Mouse (Mus musculus) intestine, postnatal 0 days (tissue): ENCODE measurements around the gene 4930558C23Rik. TPM values are rescaled to one million over a fixed set of nuclear protein-coding genes. Genes with fewer than 3 reads are reported as not detected.
"Not testable (repeated sequence)": the region's sequence is repeated elsewhere in the genome, so short reads cannot be mapped to it uniquely, and the experiment has no call there.

Source experiments
- ATAC-seq: fragments of 200-750 bp; cut with Nextera tagmentation; 2 replicates; pipeline ENCODE4 v1.8.0; 2017; ENCODE audit warnings: mild to moderate bottlenecking, moderate TSS enrichment, moderate library complexity
- H3K27ac ChIP-seq: fragments of 300-500 bp; sonication (generic); 2 replicates; pipeline ENCODE4 v1.5.1; 2014; ENCODE audit warnings: mild to moderate bottlenecking, low read depth, low read length, moderate library complexity
- H3K27me3 ChIP-seq: fragments of 300-500 bp; sonication (generic); replicated peaks from 2 replicates; pipeline ENCODE4 v1.6.1; 2014; ENCODE audit warnings: low read length, mixed read lengths; ENCODE audit not compliant: control insufficient read depth, insufficient read depth
- H3K36me3 ChIP-seq: fragments of 300-500 bp; sonication (generic); 2 replicates; pipeline ENCODE4 v1.6.1; 2014; ENCODE audit warnings: mild to moderate bottlenecking, moderate library complexity; ENCODE audit not compliant: control insufficient read depth, insufficient read depth
- H3K4me1 ChIP-seq: fragments of 300-500 bp; sonication (generic); replicated peaks from 2 replicates; pipeline ENCODE4 v1.6.1; 2014; ENCODE audit warnings: antibody characterized with exemption, low read length, mixed read lengths; ENCODE audit not compliant: control insufficient read depth, insufficient read depth
- H3K4me2 ChIP-seq: fragments of 300-500 bp; sonication (generic); replicated peaks from 2 replicates; pipeline ENCODE4 v1.6.1; 2014; ENCODE audit warnings: low read depth, mild to moderate bottlenecking, moderate library complexity
- H3K4me3 ChIP-seq: fragments of 300-500 bp; sonication (generic); 2 replicates; pipeline ENCODE4 v1.5.1; 2014; ENCODE audit warnings: low read depth, low read length
- H3K9ac ChIP-seq: fragments of 300-500 bp; sonication (generic); 2 replicates; pipeline ENCODE4 v1.6.1; 2014; ENCODE audit warnings: mild to moderate bottlenecking, low read depth, low read length
- H3K9me3 ChIP-seq: fragments of 300-500 bp; sonication (generic); 2 replicates; pipeline ENCODE4 v1.6.1; 2016; ENCODE audit warnings: mixed run types; ENCODE audit not compliant: control insufficient read depth
- CTCF ChIP-seq: sonication (generic); IDR thresholded peaks from 2 replicates; pipeline ENCODE4 v1.5.1; 2016; ENCODE audit warnings: low read depth, mild to moderate bottlenecking, control low read depth, antibody characterized with exemption, moderate library complexity
- WGBS: fragments of 180-500 bp; shearing (Covaris S2); extraction: QIAGEN DNeasy Blood & Tissue Kit; methylation state at CpG from one replicate; pipeline ENCODE4 v1.1.7; 2014; 5-methylcytosine and 5-hydroxymethylcytosine counted together
- polyA plus RNA-seq: library from polyadenylated mRNA; unstranded; fragments of >200 nt; fragmentation: Nextera tagmentation; extraction: Ambion mirVana; gene quantifications from 2 replicates; pipeline ENCODE4 v1.2.1, GENCODE M21; 2015

4930558C23Rik gene
- polyA plus RNA-seq, 1 experiment from 2014 or later, result not detected

DNA sequence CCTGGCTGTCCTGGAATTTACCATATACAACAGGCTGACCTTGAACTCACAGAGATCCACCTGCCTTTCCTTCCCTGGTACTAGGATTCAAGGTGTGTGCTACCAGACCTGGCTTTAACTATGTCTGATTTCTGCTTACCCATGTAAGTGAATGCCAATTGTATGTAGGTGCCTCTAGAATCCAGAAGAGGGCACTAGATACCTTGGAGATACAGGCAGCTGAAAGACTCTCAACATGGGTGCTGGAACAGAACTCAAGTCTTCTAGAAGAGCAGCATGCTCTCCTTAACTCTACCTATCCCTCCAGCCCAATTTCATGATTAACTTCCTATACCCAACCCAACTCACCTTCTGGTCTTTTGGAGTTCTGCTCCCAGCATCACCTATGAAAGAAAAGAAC, 53.1 kb downstream of the 4930558C23Rik start:
- H3K4me2 ChIP-seq, result no peak overlapping the region
- H3K27ac ChIP-seq, result no peak overlapping the region
- H3K9me3 ChIP-seq, result no peaks in the 10 kb centered on the region
- no peaks in the 10 kb centered on the region for H3K27me3 ChIP-seq
- no peak overlapping the region for H3K4me3 ChIP-seq
- ATAC-seq, result 0 out of 2 replicates have a peak, but pooled peaks have one; percentile 43
- peaks cover 66% of the 10 kb centered on the region for H3K36me3 ChIP-seq
- H3K4me1 ChIP-seq, result no peaks in the 10 kb centered on the region
- no peak overlapping the region for H3K9ac ChIP-seq
- peak; percentile 85 for TF ChIP-seq CTCF

DNA sequence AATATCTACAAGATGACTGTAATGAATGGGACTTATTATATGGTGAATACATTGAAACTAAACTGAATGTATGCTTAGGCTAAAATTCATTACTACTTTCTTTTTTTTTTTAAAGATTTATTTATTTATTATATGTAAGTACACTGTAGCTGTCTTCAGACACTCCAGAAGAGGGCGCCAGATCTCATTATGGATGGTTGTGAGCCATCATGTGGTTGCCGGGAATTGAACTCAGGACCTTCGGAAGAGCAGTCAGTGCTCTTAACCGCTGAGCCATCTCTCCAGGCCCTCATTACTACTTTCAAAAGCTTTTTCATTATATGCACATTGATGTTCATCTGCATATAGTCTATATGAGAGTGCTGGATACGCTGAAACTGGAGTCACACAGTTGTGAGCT, 54.3 kb downstream of the 4930558C23Rik start:
- not testable (repeated sequence) for ATAC-seq, H3K9ac ChIP-seq, H3K4me3 ChIP-seq, H3K9me3 ChIP-seq, H3K4me2 ChIP-seq, H3K27ac ChIP-seq, H3K27me3 ChIP-seq, H3K4me1 ChIP-seq
- H3K36me3 ChIP-seq, result peaks cover 66% of the 10 kb centered on the region
- WGBS, result 98% methylated on average over 3 of the region's 5 CpGs

DNA sequence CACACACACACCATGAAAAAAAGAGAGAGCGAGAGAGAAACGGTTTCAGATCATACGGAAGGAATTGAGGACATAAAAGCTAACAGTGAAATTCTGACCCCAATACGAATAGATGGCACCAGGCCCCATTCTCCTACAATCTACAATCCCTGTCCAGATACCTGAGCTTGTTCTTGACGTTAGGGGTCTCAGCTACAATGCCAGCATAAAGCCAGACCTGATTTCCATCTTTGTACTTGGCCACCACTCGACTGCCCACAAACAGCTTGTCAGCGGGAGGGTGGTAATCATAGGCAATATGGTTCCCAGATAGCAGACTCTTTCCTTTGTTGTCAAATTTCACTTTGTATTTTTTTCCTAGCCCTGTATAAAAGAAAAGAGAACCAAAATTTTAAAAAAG, 56.2 kb downstream of the 4930558C23Rik start:
- ATAC-seq, result no peak

DNA sequence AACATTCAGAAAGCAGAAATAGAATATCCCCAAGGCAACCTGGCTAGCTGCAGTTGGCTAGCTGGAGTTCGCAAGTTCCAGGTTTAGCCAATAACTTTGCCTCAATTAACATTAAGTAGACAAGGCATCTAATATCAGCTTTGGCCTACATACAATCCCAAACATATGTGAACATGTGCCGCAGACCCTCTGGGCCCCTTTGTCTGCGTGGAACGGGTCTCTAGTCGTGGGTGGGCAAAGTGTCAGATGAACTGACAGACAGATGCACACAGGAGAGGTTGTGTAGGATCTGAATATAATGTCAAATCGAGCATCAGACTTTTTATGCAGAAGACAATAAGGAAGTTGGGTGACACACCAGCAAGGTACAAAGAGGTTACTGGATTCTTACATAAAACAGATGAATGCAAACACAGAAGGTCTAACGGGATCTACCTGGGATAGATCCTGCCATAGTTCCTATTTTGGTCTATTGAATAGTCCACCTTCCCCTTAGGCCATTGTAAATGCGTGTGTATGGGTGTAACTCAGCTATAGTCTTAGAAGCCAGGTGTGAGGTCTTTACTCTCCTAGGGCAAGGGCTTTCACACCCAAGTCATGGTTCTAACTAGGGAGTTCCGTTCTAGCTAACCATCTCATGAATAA, 59.2 kb downstream of the 4930558C23Rik start:
- H3K4me3 ChIP-seq, H3K27ac ChIP-seq, ATAC-seq, H3K4me1 ChIP-seq, H3K27me3 ChIP-seq, H3K9ac ChIP-seq, H3K9me3 ChIP-seq, H3K4me2 ChIP-seq: not testable (repeated sequence)
- 94% methylated on average over 9 of the region's 9 CpGs for WGBS
- H3K36me3 ChIP-seq, result peaks cover 79% of the 10 kb centered on the region

More for the DNA sequence above, 56.2 kb downstream of the 4930558C23Rik start:
- H3K4me3 ChIP-seq, result no peak overlapping the region
- H3K27ac ChIP-seq, result no peak overlapping the region
- no peak for TF ChIP-seq CTCF
- no peak overlapping the region for H3K4me2 ChIP-seq
- 95% methylated on average over 7 of the region's 7 CpGs for WGBS
- no peaks in the 10 kb centered on the region for H3K9me3 ChIP-seq
- no peaks in the 10 kb centered on the region for H3K4me1 ChIP-seq
- peaks cover 73% of the 10 kb centered on the region for H3K36me3 ChIP-seq
- H3K9ac ChIP-seq, result no peak overlapping the region
- no peaks in the 10 kb centered on the region for H3K27me3 ChIP-seq

DNA sequence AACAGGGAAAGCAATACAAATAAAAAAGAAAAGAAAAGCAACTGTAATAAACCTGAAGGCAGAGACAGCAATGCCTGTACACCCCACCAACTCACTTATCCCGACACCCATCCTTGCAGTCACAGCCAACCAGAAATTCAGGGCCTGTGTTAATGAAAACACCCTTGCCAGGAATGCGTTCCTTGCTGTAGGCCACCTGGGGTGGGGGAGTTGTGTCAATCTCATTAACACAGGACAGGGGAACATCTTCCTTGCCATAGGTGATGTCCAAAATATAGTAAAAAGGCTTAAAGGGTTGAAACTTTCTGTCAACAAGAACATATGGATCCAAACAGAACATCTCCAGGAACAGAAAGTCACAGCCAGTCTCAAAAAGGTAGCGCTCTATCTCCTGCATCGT, 64.4 kb downstream of the 4930558C23Rik start:
- Histone ChIP-seq H3K4me1 (no peaks in the 10 kb centered on the region), H3K36me3 (peaks cover 71% of the 10 kb centered on the region), H3K4me2 (no peak overlapping the region), H3K4me3 (no peak overlapping the region), H3K9me3 (no peaks in the 10 kb centered on the region), H3K27ac (no peak overlapping the region), H3K9ac (no peak overlapping the region), H3K27me3 (no peaks in the 10 kb centered on the region)
- 89% methylated on average over 4 of the region's 4 CpGs for WGBS
- no peak for ATAC-seq
- no peak for TF ChIP-seq CTCF

DNA sequence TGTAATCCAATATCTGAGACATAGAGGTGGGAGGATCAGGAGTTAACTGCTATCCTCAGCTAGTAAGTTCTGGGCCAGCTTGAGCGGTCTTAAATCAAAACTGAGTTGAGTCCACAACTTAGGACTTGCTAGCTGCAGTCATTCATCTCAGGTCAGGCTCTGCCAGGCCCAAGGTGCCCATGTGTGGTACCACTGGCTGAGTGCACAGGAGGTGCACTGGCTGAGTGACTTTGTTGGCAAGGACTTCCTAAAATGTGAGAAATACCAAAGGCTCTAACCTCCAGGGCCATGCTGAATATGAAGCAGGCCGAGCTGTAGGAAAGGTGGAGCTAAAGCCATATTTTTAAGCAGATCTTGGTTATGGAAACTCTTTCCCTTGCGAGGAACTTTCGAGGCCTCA, 65.3 kb downstream of the 4930558C23Rik start:
- Histone ChIP-seq H3K36me3 (peaks cover 69% of the 10 kb centered on the region), H3K9me3 (no peaks in the 10 kb centered on the region), H3K27ac (no peak overlapping the region), H3K4me1 (no peaks in the 10 kb centered on the region), H3K4me2 (no peak overlapping the region), H3K4me3 (no peak overlapping the region), H3K9ac (no peak overlapping the region), H3K27me3 (no peaks in the 10 kb centered on the region)
- no peak for ATAC-seq
- WGBS, result 97% methylated on average over 4 of the region's 4 CpGs
- no peak for TF ChIP-seq CTCF

Other genes with a start within 250 kb of the 4930558C23Rik start
- gene Sema6c, start 242.4 kb downstream of the 4930558C23Rik start, polyA plus RNA-seq, result 1.0 and 1.3 TPM in 2 replicates
- 3.1 and 4.6 TPM in 2 replicates for gene Gabpb2, start 184.9 kb downstream of the 4930558C23Rik start, polyA plus RNA-seq
- gene Cdc42se1, start 174.1 kb downstream of the 4930558C23Rik start, polyA plus RNA-seq, result 59.4 and 64.9 TPM in 2 replicates
- gene Mllt11, start 170.7 kb downstream of the 4930558C23Rik start, polyA plus RNA-seq, result 10.1 and 10.6 TPM in 2 replicates
- gene Gm128, start 161.2 kb downstream of the 4930558C23Rik start, polyA plus RNA-seq, result 0.14 and 0.16 TPM in 2 replicates
- gene Bnipl, start 151.6 kb downstream of the 4930558C23Rik start, polyA plus RNA-seq, result not detected in 2 replicates
- 36.4 and 38.0 TPM in 2 replicates for gene Mindy1, start 121.5 kb downstream of the 4930558C23Rik start, polyA plus RNA-seq
- 9.2 and 10.1 TPM in 2 replicates for gene Prune1, start 120.8 kb downstream of the 4930558C23Rik start, polyA plus RNA-seq
- gene Anxa9, start 95.7 kb downstream of the 4930558C23Rik start, polyA plus RNA-seq, result 2.0 and 2.3 TPM in 2 replicates
- gene Cers2, start 88.0 kb downstream of the 4930558C23Rik start, polyA plus RNA-seq, result 109 and 120 TPM in 2 replicates
- 7.5 and 7.7 TPM in 2 replicates for gene Setdb1, start 45.6 kb downstream of the 4930558C23Rik start, polyA plus RNA-seq
- gene Arnt, start 31.5 kb upstream of the 4930558C23Rik start, polyA plus RNA-seq, result 11.7 and 13.4 TPM in 2 replicates
- gene Ctsk, start 96.4 kb upstream of the 4930558C23Rik start, polyA plus RNA-seq, result 9.1 and 9.8 TPM in 2 replicates
- gene Ctss, start 123.9 kb upstream of the 4930558C23Rik start, polyA plus RNA-seq, result 195 and 202 TPM in 2 replicates
- not detected in 2 replicates for gene Hormad1, start 156.8 kb upstream of the 4930558C23Rik start, polyA plus RNA-seq
- 26.9 and 27.6 TPM in 2 replicates for gene Golph3l, start 186.1 kb upstream of the 4930558C23Rik start, polyA plus RNA-seq
- 44.0 and 48.2 TPM in 2 replicates for gene Ensa, start 222.2 kb upstream of the 4930558C23Rik start, polyA plus RNA-seq